Mouse (Mus musculus) stomach, postnatal 0 days (tissue): ENCODE measurements at regions not wholly inside any gene's neighbourhood (a gene's known extent, or its start where the extent isn't known, plus 50 kb on each side); places are given as distances from the start of the nearest gene placed in this dataset.

Experiments used
- ATAC-seq: fragments of 200-750 bp; cut with Nextera tagmentation; 2 replicates; pipeline ENCODE4 v1.8.0; 2017; ENCODE audit not compliant: low FRiP score, low TSS enrichment
- DNase-seq: peaks from one replicate; pipeline ENCODE4 v3.0.0-alpha.2; 2016; ENCODE audit warnings: low spot score
- H3K27ac ChIP-seq: fragments of 300-500 bp; sonication (generic); replicated peaks from 2 replicates; pipeline ENCODE4 v1.5.1; 2014; ENCODE audit warnings: mild to moderate bottlenecking, control low read depth
- H3K27me3 ChIP-seq: fragments of 300-500 bp; sonication (generic); 2 replicates; pipeline ENCODE4 v1.6.1; 2014; ENCODE audit warnings: low read length; ENCODE audit not compliant: control insufficient read depth, insufficient read depth
- H3K36me3 ChIP-seq: fragments of 300-500 bp; sonication (generic); 2 replicates; pipeline ENCODE4 v1.6.1; 2014; ENCODE audit warnings: low read length, mixed read lengths; ENCODE audit not compliant: control insufficient read depth, insufficient read depth
- H3K4me1 ChIP-seq: fragments of 300-500 bp; sonication (generic); replicated peaks from 2 replicates; pipeline ENCODE4 v1.6.1; 2014; ENCODE audit warnings: antibody characterized with exemption; ENCODE audit not compliant: control insufficient read depth, insufficient read depth
- H3K4me2 ChIP-seq: fragments of 300-500 bp; sonication (generic); replicated peaks from 2 replicates; pipeline ENCODE4 v1.6.1; 2014; ENCODE audit warnings: low read depth, mild to moderate bottlenecking, control low read depth, moderate library complexity
- H3K4me3 ChIP-seq: fragments of 300-500 bp; sonication (generic); 2 replicates; pipeline ENCODE4 v1.5.1; 2014; ENCODE audit warnings: low read depth, low read length, control low read depth
- H3K9ac ChIP-seq: fragments of 300-500 bp; sonication (generic); 2 replicates; pipeline ENCODE4 v1.6.1; 2014; ENCODE audit warnings: mild to moderate bottlenecking, low read length, control low read depth, mixed read lengths
- H3K9me3 ChIP-seq: fragments of 300-500 bp; sonication (generic); 2 replicates; pipeline ENCODE4 v1.6.1; 2016; ENCODE audit warnings: low read length; ENCODE audit not compliant: control insufficient read depth
- CTCF ChIP-seq: IDR thresholded peaks from 2 replicates; pipeline ENCODE4 v1.5.1; 2016; ENCODE audit warnings: antibody characterized with exemption, low read depth, mild to moderate bottlenecking, moderate library complexity
- EP300 ChIP-seq: optimal IDR thresholded peaks from 2 replicates; pipeline ENCODE3; 2016; ENCODE audit warnings: antibody characterized with exemption
- WGBS: fragments of 180-500 bp; shearing (Covaris S2); extraction: QIAGEN DNeasy Blood & Tissue Kit; methylation state at CpG from one replicate; pipeline ENCODE4 v1.1.7; 2014; 5-methylcytosine and 5-hydroxymethylcytosine counted together

GRCm38 (mm10) chr17:48602554-48602953, 147.9 kb downstream of the Unc5cl start:
- Histone ChIP-seq H3K27me3 (no peaks in the 10 kb centered on the region), H3K36me3 (no peaks in the 10 kb centered on the region), H3K9me3 (no peaks in the 10 kb centered on the region), H3K4me2 (no peak overlapping the region), H3K27ac (no peak overlapping the region), H3K4me1 (no peaks in the 10 kb centered on the region), H3K4me3 (no peak overlapping the region), H3K9ac (no peak overlapping the region)
- DNase-seq, result peak; percentile 74
- ATAC-seq, result peak; percentile 68
- WGBS, result 4% methylated on average over 6 of the region's 6 CpGs
- TF ChIP-seq CTCF, result peak; percentile 87
- no peak for TF ChIP-seq EP300

GRCm38 (mm10) chr17:48606767-48607166, 152.1 kb downstream of the Unc5cl start:
- ATAC-seq, result no peak
- H3K9me3 ChIP-seq, result no peaks in the 10 kb centered on the region
- 79% methylated on average over 4 of the region's 4 CpGs for WGBS
- H3K4me2 ChIP-seq, result no peak overlapping the region
- H3K4me1 ChIP-seq, result no peaks in the 10 kb centered on the region
- DNase-seq, result no peak
- no peak overlapping the region for H3K9ac ChIP-seq
- H3K36me3 ChIP-seq, result no peaks in the 10 kb centered on the region
- H3K27ac ChIP-seq, result no peak overlapping the region
- H3K27me3 ChIP-seq, result no peaks in the 10 kb centered on the region
- TF ChIP-seq CTCF, result no peak
- TF ChIP-seq EP300, result no peak
- no peak overlapping the region for H3K4me3 ChIP-seq

- no peaks in the 10 kb centered on the region for H3K36me3 ChIP-seq
- TF ChIP-seq CTCF (no peak), EP300 (no peak)
- no peak overlapping the region for H3K9ac ChIP-seq
- no peak overlapping the region for H3K27ac ChIP-seq
- DNase-seq (no peak), ATAC-seq (no peak)
- H3K4me1 ChIP-seq, result no peaks in the 10 kb centered on the region
- 66% methylated on average over 3 of the region's 3 CpGs for WGBS
- H3K4me3 ChIP-seq, result no peak overlapping the region
- H3K4me2 ChIP-seq, result no peak overlapping the region
- H3K9me3 ChIP-seq, result no peaks in the 10 kb centered on the region
- no peaks in the 10 kb centered on the region for H3K27me3 ChIP-seq
Observed at GRCm38 (mm10) chr17:48608315-48608714, 153.6 kb downstream of the Unc5cl start.

- DNase-seq (no peak), ATAC-seq (no peak)
- Histone ChIP-seq H3K4me3 (no peak overlapping the region), H3K4me2 (no peak overlapping the region), H3K4me1 (no peaks in the 10 kb centered on the region), H3K27ac (no peak overlapping the region), H3K9me3 (no peaks in the 10 kb centered on the region), H3K36me3 (no peaks in the 10 kb centered on the region), H3K9ac (no peak overlapping the region), H3K27me3 (no peaks in the 10 kb centered on the region)
- 72% methylated on average over 10 of the region's 10 CpGs for WGBS
- TF ChIP-seq CTCF (no peak), EP300 (no peak)
Observed at GRCm38 (mm10) chr17:48610107-48610506, 155.4 kb downstream of the Unc5cl start.

- no peak for ATAC-seq
- 59% methylated on average over 8 of the region's 8 CpGs for whole genome bisulfite sequencing
Observed at GRCm38 (mm10) chr17:48610806-48611205, 156.1 kb downstream of the Unc5cl start.

GRCm38 (mm10) chr17:48613491-48613890, 158.8 kb downstream of the Unc5cl start:
- ATAC-seq (no peak), DNase-seq (no peak)
- Histone ChIP-seq H3K9me3 (no peaks in the 10 kb centered on the region), H3K27me3 (no peaks in the 10 kb centered on the region), H3K36me3 (no peaks in the 10 kb centered on the region), H3K27ac (no peak overlapping the region), H3K4me2 (no peak overlapping the region), H3K9ac (no peak overlapping the region), H3K4me3 (no peak overlapping the region), H3K4me1 (no peaks in the 10 kb centered on the region)
- WGBS, result 86% methylated on average over 5 of the region's 5 CpGs
- TF ChIP-seq CTCF (peak; percentile 45), EP300 (no peak)

More at GRCm38 (mm10) chr17:48610806-48611205, 156.1 kb downstream of the Unc5cl start:
- TF ChIP-seq CTCF (no peak), EP300 (no peak)
- no peaks in the 10 kb centered on the region for H3K27me3 ChIP-seq
- no peaks in the 10 kb centered on the region for H3K4me1 ChIP-seq
- H3K36me3 ChIP-seq, result no peaks in the 10 kb centered on the region
- H3K9me3 ChIP-seq, result no peaks in the 10 kb centered on the region
- H3K27ac ChIP-seq, result no peak overlapping the region
- H3K4me3 ChIP-seq, result no peak overlapping the region
- DNase-seq, result no peak
- no peak overlapping the region for H3K9ac ChIP-seq
- no peak overlapping the region for H3K4me2 ChIP-seq

- WGBS, result 53% methylated on average over 3 of the region's 3 CpGs
- Histone ChIP-seq H3K27me3 (no peaks in the 10 kb centered on the region), H3K4me3 (no peak overlapping the region), H3K9me3 (no peaks in the 10 kb centered on the region), H3K4me2 (no peak overlapping the region), H3K27ac (no peak overlapping the region), H3K9ac (no peak overlapping the region), H3K36me3 (no peaks in the 10 kb centered on the region), H3K4me1 (no peaks in the 10 kb centered on the region)
- ATAC-seq (no peak), DNase-seq (no peak)
- TF ChIP-seq CTCF, result no peak
- no peak for TF ChIP-seq EP300
Observed at GRCm38 (mm10) chr17:48615248-48615647, 160.5 kb downstream of the Unc5cl start.
